Mouse (Mus musculus) midbrain, embryonic 16.5 days (tissue): ENCODE results near the gene Phactr1. TPM values are rescaled to one million over a fixed set of nuclear protein-coding genes. Genes with fewer than 3 reads are reported as not detected.

Source experiments
- ATAC-seq: fragments of 200-750 bp; cut with Nextera tagmentation; 2 replicates; pipeline ENCODE4 v1.8.0; 2017; ENCODE audit warnings: moderate TSS enrichment
- H3K27ac ChIP-seq: fragments of 300-500 bp; sonication (generic); 2 replicates; pipeline ENCODE4 v1.5.1; 2014; ENCODE audit warnings: mild to moderate bottlenecking, low read length, mixed read lengths
- H3K27me3 ChIP-seq: fragments of 300-500 bp; sonication (generic); 2 replicates; pipeline ENCODE4 v1.6.1; 2014; ENCODE audit warnings: low read depth, low read length, mixed read lengths; ENCODE audit not compliant: control insufficient read depth, insufficient read depth
- H3K36me3 ChIP-seq: fragments of 300-500 bp; sonication (generic); 2 replicates; pipeline ENCODE4 v1.6.1; 2014; ENCODE audit warnings: mild to moderate bottlenecking, low read length, moderate library complexity, mixed read lengths; ENCODE audit not compliant: control insufficient read depth, insufficient read depth
- H3K4me1 ChIP-seq: fragments of 300-500 bp; sonication (generic); 2 replicates; pipeline ENCODE4 v1.6.1; 2014; ENCODE audit warnings: mild to moderate bottlenecking, low read length, mixed read lengths; ENCODE audit not compliant: control insufficient read depth, insufficient read depth
- H3K4me2 ChIP-seq: fragments of 300-500 bp; sonication (generic); 2 replicates; pipeline ENCODE4 v1.6.1; 2014; ENCODE audit warnings: mild to moderate bottlenecking, low read length, mixed read lengths
- H3K4me3 ChIP-seq: fragments of 300-500 bp; sonication (generic); 2 replicates; pipeline ENCODE4 v1.5.1; 2014; ENCODE audit warnings: low read depth, mild to moderate bottlenecking, low read length, moderate library complexity, mixed read lengths
- H3K9ac ChIP-seq: fragments of 300-500 bp; sonication (generic); 2 replicates; pipeline ENCODE4 v1.6.1; 2014; ENCODE audit warnings: low read depth, low read length, mixed read lengths
- H3K9me3 ChIP-seq: fragments of 300-500 bp; sonication (generic); replicated peaks from 2 replicates; pipeline ENCODE4 v1.6.1; 2014; ENCODE audit warnings: mild to moderate bottlenecking, low read length, mixed read lengths; ENCODE audit not compliant: control insufficient read depth, poor library complexity, severe bottlenecking
- WGBS: fragments of 180-500 bp; shearing (Covaris S2); extraction: QIAGEN DNeasy Blood & Tissue Kit; methylation state at CpG from one replicate; pipeline ENCODE4 v1.1.7; 2014; 5-methylcytosine and 5-hydroxymethylcytosine counted together
- polyA plus RNA-seq: library from polyadenylated mRNA; unstranded; fragments of >200 nt; fragmentation: Nextera tagmentation; extraction: Ambion mirVana; gene quantifications from 2 replicates; pipeline ENCODE4 v1.2.1, GENCODE M21; 2015

The Phactr1 gene
- polyA plus RNA-seq, 1 experiment from 2014 or later = 62.5 TPM

DNA sequence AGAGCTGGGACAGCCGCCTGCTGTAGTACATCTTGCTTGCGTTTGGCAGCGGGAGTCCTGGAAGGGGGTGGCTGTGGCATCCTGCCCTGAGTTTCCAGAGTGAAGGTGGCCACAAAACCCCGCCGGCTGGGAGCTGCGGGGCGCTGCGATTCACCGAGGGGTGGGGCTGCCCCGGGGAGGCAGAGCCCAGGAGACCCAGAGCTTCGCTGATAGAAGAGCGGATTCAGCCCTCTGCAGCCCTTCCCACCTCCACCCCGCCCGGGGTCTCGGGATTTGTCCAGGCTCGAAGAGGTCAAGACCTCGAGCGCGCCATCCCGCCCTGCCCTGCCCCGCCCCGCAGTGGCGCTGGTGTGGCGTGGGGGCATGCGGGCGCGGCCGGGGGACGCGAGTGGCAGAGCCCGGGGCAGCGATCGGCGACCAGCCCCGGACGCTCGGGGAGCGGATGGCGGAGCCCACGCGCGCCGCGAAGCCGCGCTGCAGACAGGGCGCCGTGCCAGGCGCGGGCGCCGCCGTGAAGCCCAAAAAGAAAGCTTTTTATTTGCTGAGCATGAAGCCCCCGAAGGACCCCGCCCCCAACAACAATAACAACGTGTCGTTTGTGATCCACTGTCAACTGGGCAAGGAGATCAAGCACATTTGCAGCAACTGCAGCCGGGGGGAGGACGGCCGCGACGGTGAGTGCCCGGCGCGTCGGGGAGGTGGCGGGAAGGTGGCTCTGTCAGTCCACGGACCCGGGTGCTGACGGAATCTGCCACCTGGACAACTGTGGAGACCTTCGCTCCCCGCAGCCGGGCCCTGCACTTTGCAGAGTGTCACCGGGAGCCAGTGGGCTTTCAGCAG, 236.0 kb downstream of the Phactr1 start:
- WGBS = under 1% methylated on average over 74 of the region's 74 CpGs
- peak overlapping the region; percentile 72 for H3K4me3 ChIP-seq
- peaks cover 4% of the 10 kb centered on the region for H3K27me3 ChIP-seq
- peaks cover 19% of the 10 kb centered on the region for H3K4me1 ChIP-seq
- H3K36me3 ChIP-seq = no peaks in the 10 kb centered on the region
- peak overlapping the region; percentile 99 for H3K4me2 ChIP-seq
- H3K9ac ChIP-seq = peak overlapping the region; percentile 86
- peak; percentile 70; the same call in 1 of the 2 replicates for ATAC-seq
- H3K9me3 ChIP-seq = no peaks in the 10 kb centered on the region
- H3K27ac ChIP-seq = peak overlapping the region; percentile 33; the same call in 1 of the 2 replicates

DNA sequence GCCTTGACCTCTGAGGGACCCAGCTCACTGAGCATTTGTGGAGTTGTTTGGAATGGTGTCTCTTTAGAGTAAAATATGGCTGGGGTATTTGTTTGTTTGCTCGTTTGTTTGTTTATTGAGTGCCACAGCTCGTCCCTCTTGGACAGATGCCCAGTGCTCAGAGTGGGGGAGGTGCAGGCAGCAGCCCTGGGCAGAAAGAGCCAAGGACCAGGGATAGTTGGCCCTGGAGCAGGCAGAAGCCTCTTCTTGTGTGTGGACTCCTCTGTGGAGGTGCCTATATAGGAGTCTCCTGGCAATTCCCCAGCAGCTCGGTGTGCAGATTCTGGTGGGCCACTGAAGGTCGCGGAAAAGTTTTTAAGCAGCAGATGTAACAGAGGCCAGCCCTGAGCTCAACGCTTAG, 236.8 kb downstream of the Phactr1 start:
- Histone ChIP-seq H3K36me3 (no peaks in the 10 kb centered on the region), H3K4me3 (peak overlapping the region; percentile 72), H3K27ac (no peak overlapping the region), H3K4me2 (peak overlapping the region; percentile 99), H3K9me3 (no peaks in the 10 kb centered on the region), H3K4me1 (peaks cover 19% of the 10 kb centered on the region), H3K9ac (0 out of 2 replicates have a peak overlapping the region, but pooled peaks have one; percentile 86), H3K27me3 (peaks cover 4% of the 10 kb centered on the region)
- WGBS = 33% methylated on average over 6 of the region's 6 CpGs
- peak; percentile 46; the same call in 1 of the 2 replicates for ATAC-seq

DNA sequence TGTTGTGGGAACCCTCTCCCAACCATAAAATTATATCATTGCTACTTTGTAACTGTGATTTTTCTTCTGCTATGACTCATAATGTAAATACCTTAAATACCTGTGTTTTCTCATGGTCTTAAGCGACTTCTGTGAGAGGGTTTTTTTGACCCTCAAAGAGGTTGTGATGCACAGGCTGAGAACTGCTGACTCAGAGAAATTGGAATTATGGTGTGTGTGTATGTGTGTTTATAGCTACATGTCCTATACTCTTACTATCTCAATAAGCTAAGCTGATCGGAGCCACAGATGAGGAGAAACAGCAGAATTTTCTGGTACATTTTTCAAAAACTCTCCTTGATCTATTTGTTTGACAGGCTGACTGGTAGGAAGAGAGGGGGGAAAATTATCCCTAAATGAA, 239.6 kb downstream of the Phactr1 start:
- Histone ChIP-seq H3K27me3 (peaks cover 1% of the 10 kb centered on the region; the same call in 1 of the 2 replicates), H3K27ac (no peak overlapping the region), H3K4me1 (peaks cover 19% of the 10 kb centered on the region), H3K9ac (no peak overlapping the region), H3K36me3 (no peaks in the 10 kb centered on the region), H3K9me3 (no peaks in the 10 kb centered on the region), H3K4me2 (no peak overlapping the region), H3K4me3 (no peak overlapping the region)
- 91% methylated on average over 2 of the region's 2 CpGs for WGBS
- ATAC-seq = no peak

GRCm38 (mm10) chr13:42921769-42922450, 241.5 kb downstream of the Phactr1 start:
- Histone ChIP-seq H3K27me3 (no peaks in the 10 kb centered on the region), H3K36me3 (no peaks in the 10 kb centered on the region), H3K4me2 (no peak overlapping the region), H3K9me3 (no peaks in the 10 kb centered on the region), H3K9ac (no peak overlapping the region), H3K4me3 (no peak overlapping the region), H3K27ac (no peak overlapping the region), H3K4me1 (peaks cover 8% of the 10 kb centered on the region)
- no peak for ATAC-seq
- WGBS = 96% methylated on average over 10 of the region's 10 CpGs

DNA sequence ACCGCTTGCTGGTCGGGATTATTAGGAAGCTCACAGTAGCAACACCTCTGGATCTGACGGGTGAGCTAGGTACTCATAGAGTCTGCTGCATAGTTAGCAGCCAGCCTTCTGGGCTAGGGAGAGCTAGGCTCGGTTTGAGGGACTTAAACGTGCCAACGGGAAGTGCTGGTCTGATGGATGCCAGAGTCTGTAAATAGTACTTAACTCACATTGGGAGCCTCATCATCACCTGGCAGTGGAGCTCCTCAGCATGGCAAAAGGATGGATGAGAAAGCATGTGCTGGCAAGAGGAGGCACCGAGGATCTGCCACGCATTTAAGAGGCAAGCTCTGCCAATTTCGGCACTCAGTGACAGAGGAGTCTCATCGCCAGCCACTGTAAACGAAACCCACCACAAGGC, 247.4 kb downstream of the Phactr1 start:
- no peaks in the 10 kb centered on the region for H3K4me1 ChIP-seq
- H3K9ac ChIP-seq = no peak overlapping the region
- H3K9me3 ChIP-seq = no peaks in the 10 kb centered on the region
- H3K27ac ChIP-seq = no peak overlapping the region
- H3K27me3 ChIP-seq = no peaks in the 10 kb centered on the region
- H3K4me2 ChIP-seq = no peak overlapping the region
- WGBS = 96% methylated on average over 11 of the region's 11 CpGs
- no peak for ATAC-seq
- no peak overlapping the region for H3K4me3 ChIP-seq
- H3K36me3 ChIP-seq = no peaks in the 10 kb centered on the region

DNA sequence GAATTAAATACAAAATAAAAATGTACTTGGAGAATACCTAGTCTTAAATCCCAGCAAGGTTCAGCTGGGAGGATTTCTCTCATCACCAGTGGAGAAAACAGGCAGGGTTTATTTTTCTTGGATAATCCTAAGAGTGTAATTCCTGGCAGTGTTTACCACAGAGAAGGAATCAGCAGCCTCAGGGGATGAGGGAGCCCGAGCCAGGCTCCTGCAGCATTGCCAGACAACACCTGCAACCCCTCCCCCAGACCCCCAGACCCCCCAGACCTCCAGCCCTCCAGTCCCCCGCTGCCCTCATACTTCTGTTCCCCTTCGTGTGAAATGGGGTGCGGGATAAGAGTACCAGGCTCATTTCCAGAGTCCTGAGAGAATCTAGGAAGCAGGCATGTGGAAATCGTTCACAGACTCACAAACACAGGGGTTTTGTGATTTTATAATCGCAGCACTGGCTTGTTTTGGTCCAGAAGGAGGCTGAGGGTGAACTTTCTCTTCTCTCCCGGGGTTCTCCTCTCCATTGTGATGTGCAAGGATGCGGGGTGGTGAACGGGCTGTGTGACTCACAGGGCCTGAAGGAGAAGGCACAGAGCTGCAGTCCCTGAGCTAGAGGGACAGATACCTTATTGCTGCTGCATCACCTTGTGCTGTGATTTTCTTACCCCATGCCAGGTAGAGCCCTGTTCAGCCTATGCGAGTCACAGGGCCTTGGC, 249.3 kb downstream of the Phactr1 start:
- WGBS = 38% methylated on average over 10 of the region's 10 CpGs
- Histone ChIP-seq H3K4me2 (no peak overlapping the region), H3K27ac (no peak overlapping the region)

GRCm38 (mm10) chr13:42932046-42932445, 251.6 kb downstream of the Phactr1 start:
- H3K36me3 ChIP-seq = no peaks in the 10 kb centered on the region
- H3K27ac ChIP-seq = no peak overlapping the region
- ATAC-seq = no peak

More for the DNA sequence above, 249.3 kb downstream of the Phactr1 start:
- no peak for ATAC-seq
- no peaks in the 10 kb centered on the region for H3K27me3 ChIP-seq
- H3K4me3 ChIP-seq = no peak overlapping the region
- H3K36me3 ChIP-seq = no peaks in the 10 kb centered on the region
- peaks cover 4% of the 10 kb centered on the region; the same call in 1 of the 2 replicates for H3K4me1 ChIP-seq
- no peaks in the 10 kb centered on the region for H3K9me3 ChIP-seq
- no peak overlapping the region for H3K9ac ChIP-seq

DNA sequence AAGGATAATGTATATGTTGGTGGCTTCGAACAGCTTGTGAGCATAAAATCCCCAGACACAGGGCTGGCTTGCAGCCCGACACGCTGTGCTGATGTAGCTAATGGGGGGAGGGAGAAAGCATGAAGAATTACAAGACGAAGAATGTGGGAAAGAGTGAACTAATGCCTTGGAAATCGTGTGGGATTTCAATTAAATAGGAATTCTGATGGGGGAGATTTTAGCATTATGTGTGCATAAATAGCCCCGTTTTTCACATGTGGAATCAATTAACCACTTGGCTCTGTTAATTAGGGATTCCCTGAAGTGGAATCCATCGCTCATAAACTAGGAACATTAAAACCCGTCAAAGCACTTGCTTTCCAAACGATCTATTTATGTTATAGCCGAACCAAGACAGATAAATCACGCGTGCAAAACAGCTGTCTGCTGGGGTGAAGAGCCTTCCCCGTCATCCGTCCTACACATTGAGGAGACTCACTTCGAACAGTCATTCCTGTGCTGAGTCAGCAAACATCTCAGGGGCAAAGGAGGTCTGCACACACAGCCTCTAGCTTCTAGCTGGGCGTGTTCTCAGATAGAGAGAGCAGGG, 254.2 kb downstream of the Phactr1 start:
- no peak for ATAC-seq
- no peak overlapping the region for H3K4me2 ChIP-seq
- no peak overlapping the region for H3K4me3 ChIP-seq
- 52% methylated on average over 16 of the region's 16 CpGs for WGBS
- H3K27ac ChIP-seq = 0 out of 2 replicates have a peak overlapping the region, but pooled peaks have one; percentile 14
- no peaks in the 10 kb centered on the region for H3K27me3 ChIP-seq
- no peaks in the 10 kb centered on the region for H3K36me3 ChIP-seq
- no peak overlapping the region for H3K9ac ChIP-seq
- H3K4me1 ChIP-seq = peaks cover 7% of the 10 kb centered on the region
- no peaks in the 10 kb centered on the region for H3K9me3 ChIP-seq

More at GRCm38 (mm10) chr13:42932046-42932445, 251.6 kb downstream of the Phactr1 start:
- H3K9ac ChIP-seq = no peak overlapping the region
- no peak overlapping the region for H3K4me3 ChIP-seq
- H3K27me3 ChIP-seq = no peaks in the 10 kb centered on the region
- H3K4me2 ChIP-seq = no peak overlapping the region
- WGBS = 95% methylated on average over 5 of the region's 5 CpGs
- H3K9me3 ChIP-seq = no peaks in the 10 kb centered on the region
- peaks cover 7% of the 10 kb centered on the region for H3K4me1 ChIP-seq
